Mouse (Mus musculus) forebrain, embryonic 15.5 days (tissue): Measurements from ENCODE around the gene Snai3. TPM values are rescaled to one million over a fixed set of nuclear protein-coding genes. Genes with fewer than 3 reads are reported as not detected.

Source experiments
- ATAC-seq: fragments of 200-750 bp; cut with Nextera tagmentation; replicated peaks from 2 replicates; pipeline ENCODE4 v1.8.0; 2017; ENCODE audit warnings: mild to moderate bottlenecking, moderate TSS enrichment, moderate library complexity
- H3K27ac ChIP-seq: fragments of 300-500 bp; sonication (generic); replicated peaks from 2 replicates; pipeline ENCODE4 v1.5.1; 2015; ENCODE audit warnings: mild to moderate bottlenecking, inconsistent platforms
- H3K27me3 ChIP-seq: fragments of 300-500 bp; sonication (generic); 2 replicates; pipeline ENCODE4 v1.6.1; 2015; ENCODE audit warnings: inconsistent platforms
- H3K36me3 ChIP-seq: fragments of 300-500 bp; sonication (generic); 2 replicates; pipeline ENCODE4 v1.6.1; 2015; ENCODE audit warnings: mild to moderate bottlenecking, inconsistent platforms
- H3K4me1 ChIP-seq: fragments of 300-500 bp; sonication (generic); 2 replicates; pipeline ENCODE4 v1.6.1; 2015; ENCODE audit warnings: inconsistent platforms
- H3K4me2 ChIP-seq: fragments of 300-500 bp; sonication (generic); replicated peaks from 2 replicates; pipeline ENCODE4 v1.6.1; 2015; ENCODE audit warnings: mild to moderate bottlenecking, inconsistent platforms
- H3K4me3 ChIP-seq: fragments of 300-500 bp; sonication (generic); 2 replicates; pipeline ENCODE4 v1.5.1; 2015; ENCODE audit warnings: mild to moderate bottlenecking, inconsistent platforms
- H3K9ac ChIP-seq: fragments of 300-500 bp; sonication (generic); replicated peaks from 2 replicates; pipeline ENCODE4 v1.6.1; 2015; ENCODE audit warnings: mild to moderate bottlenecking, inconsistent platforms
- H3K9me3 ChIP-seq: fragments of 300-500 bp; sonication (generic); 2 replicates; pipeline ENCODE4 v1.6.1; 2016; ENCODE audit warnings: inconsistent platforms
- WGBS: fragments of 180-500 bp; shearing (Covaris S2); methylation state at CpG from one replicate; pipeline ENCODE4 v1.1.7; 2015; ENCODE audit warnings: mixed read lengths; 5-methylcytosine and 5-hydroxymethylcytosine counted together
- polyA plus RNA-seq: library from polyadenylated mRNA; unstranded; fragments of >200 nt; fragmentation: Nextera tagmentation; extraction: Ambion mirVana; gene quantifications from 2 replicates; pipeline ENCODE4 v1.2.1, GENCODE M21; 2015

The Snai3 gene
- not detected in 2 replicates for polyA plus RNA-seq

- Histone ChIP-seq H3K4me1 (peaks cover 10% of the 10 kb centered on the region), H3K9me3 (no peaks in the 10 kb centered on the region), H3K27me3 (peaks cover 43% of the 10 kb centered on the region), H3K36me3 (no peaks in the 10 kb centered on the region), H3K4me3 (peak within 1 kb of the TSS; percentile 36), H3K9ac (no peak within 1 kb of the TSS; the same call in 1 of the 2 replicates), H3K4me2 (peak within 1 kb of the TSS; percentile 60), H3K27ac (no peak within 1 kb of the TSS)
- ATAC-seq, result no peak
- WGBS, result 2% methylated on average over 56 of the region's 56 CpGs
Measured at GRCm38 (mm10) chr8:122460524-122461472, at the start of gene Snai3. Snai3 (minus strand) TSS chr8:122460733.

DNA sequence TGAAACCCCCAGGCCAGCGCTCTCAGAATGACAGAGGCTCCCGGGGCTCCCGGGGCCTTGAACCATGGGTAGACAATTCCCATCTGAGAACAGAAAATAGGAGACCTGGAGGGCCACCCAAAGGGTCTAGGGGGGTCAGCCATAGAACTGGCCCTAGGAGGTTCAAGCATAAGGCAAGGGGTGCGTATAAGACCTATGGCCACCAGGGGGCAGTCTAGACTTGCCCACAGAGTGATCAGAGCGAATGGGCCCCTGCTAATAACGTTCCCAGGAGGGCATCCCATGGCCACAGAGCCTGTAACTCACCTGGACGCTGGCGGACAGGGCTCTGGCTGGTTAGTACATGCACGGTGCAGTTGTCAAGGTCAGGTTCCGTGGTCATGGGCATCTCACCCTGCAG, 40.3 kb upstream of the Snai3 start:
- H3K4me3 ChIP-seq, result no peak overlapping the region
- peak; percentile 43; the same call in 1 of the 2 replicates for ATAC-seq
- no peak overlapping the region for H3K9ac ChIP-seq
- H3K9me3 ChIP-seq, result no peaks in the 10 kb centered on the region
- H3K4me2 ChIP-seq, result no peak overlapping the region
- 31% methylated on average over 10 of the region's 10 CpGs for WGBS
- no peaks in the 10 kb centered on the region for H3K4me1 ChIP-seq
- no peak overlapping the region for H3K27ac ChIP-seq
- no peaks in the 10 kb centered on the region for H3K36me3 ChIP-seq
- H3K27me3 ChIP-seq, result no peaks in the 10 kb centered on the region

GRCm38 (mm10) chr8:122497912-122498311, 37.4 kb upstream of the Snai3 start:
- H3K4me1 ChIP-seq, result no peaks in the 10 kb centered on the region
- H3K27ac ChIP-seq, result no peak overlapping the region
- no peak for ATAC-seq
- H3K4me3 ChIP-seq, result no peak overlapping the region
- H3K27me3 ChIP-seq, result no peaks in the 10 kb centered on the region
- H3K9me3 ChIP-seq, result no peaks in the 10 kb centered on the region
- WGBS, result 64% methylated on average over 17 of the region's 17 CpGs
- no peaks in the 10 kb centered on the region for H3K36me3 ChIP-seq
- no peak overlapping the region for H3K9ac ChIP-seq
- no peak overlapping the region for H3K4me2 ChIP-seq

DNA sequence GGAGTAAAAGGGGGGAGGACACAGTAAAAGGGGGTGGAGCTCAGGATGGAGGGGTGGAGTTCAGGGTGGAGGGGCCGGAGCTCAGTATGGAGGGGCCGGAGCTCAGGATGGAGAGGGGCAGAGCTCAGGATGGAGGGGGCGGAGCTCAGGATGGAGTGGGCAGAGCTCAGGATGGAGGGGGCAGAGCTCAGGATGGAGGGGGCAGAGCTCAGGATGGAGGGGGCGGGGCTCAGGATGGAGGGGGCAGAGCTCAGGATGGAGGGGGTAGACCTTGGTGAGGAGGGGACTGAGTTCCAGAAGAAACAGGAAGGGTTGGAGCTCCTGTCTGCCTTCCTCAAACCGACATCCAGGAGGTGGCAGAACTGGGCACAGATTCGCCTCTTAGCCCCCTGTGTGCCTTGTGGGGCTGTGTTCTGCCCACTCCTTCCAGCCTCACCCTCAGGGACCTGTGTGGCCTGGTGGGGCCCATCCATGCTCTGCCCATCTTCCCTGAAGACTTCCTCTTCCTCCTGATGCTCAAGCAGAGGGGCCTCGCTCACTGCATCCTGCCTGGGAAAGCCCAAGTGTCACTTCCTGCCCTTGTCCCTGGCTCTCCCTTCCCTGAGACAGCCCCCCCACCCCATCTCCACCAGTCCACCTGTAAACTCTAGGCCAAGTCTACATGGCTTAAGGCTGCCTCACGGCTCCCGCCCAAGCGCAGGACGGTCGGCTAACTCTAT, 36.6 kb upstream of the Snai3 start:
- no peak overlapping the region for H3K9ac ChIP-seq
- no peak overlapping the region for H3K4me2 ChIP-seq
- H3K4me3 ChIP-seq, result no peak overlapping the region
- 81% methylated on average over 11 of the region's 12 CpGs for WGBS
- ATAC-seq, result no peak
- H3K27ac ChIP-seq, result no peak overlapping the region
- H3K9me3 ChIP-seq, result no peaks in the 10 kb centered on the region
- H3K36me3 ChIP-seq, result no peaks in the 10 kb centered on the region
- H3K27me3 ChIP-seq, result no peaks in the 10 kb centered on the region
- no peaks in the 10 kb centered on the region for H3K4me1 ChIP-seq

DNA sequence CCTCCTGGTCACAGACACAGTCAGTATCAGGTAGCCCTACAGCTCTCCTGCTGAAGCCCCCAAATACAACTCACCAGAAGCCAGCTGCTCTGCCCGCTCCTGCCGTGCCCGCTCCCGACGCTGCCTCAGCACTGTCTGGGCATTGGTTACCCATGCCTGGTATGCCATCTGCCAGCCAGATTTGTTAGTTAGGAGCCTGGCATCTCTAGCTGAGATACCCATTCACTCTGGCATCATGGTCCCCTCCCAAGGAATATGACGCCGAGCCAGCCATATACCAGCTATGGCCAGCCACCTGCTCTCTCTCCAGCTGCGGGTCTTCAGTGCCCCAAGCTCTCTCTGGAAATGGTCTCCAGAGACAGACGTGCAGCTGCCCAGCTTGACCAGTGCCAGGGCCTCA, 27.9 kb upstream of the Snai3 start:
- Histone ChIP-seq H3K36me3 (peaks cover 13% of the 10 kb centered on the region), H3K4me1 (peaks cover 4% of the 10 kb centered on the region; the same call in 1 of the 2 replicates), H3K9ac (no peak overlapping the region), H3K9me3 (no peaks in the 10 kb centered on the region), H3K27me3 (no peaks in the 10 kb centered on the region), H3K4me2 (no peak overlapping the region), H3K4me3 (no peak overlapping the region), H3K27ac (no peak overlapping the region)
- ATAC-seq, result 0 out of 2 replicates have a peak, but pooled peaks have one; percentile 35
- 82% methylated on average over 9 of the region's 9 CpGs for WGBS

DNA sequence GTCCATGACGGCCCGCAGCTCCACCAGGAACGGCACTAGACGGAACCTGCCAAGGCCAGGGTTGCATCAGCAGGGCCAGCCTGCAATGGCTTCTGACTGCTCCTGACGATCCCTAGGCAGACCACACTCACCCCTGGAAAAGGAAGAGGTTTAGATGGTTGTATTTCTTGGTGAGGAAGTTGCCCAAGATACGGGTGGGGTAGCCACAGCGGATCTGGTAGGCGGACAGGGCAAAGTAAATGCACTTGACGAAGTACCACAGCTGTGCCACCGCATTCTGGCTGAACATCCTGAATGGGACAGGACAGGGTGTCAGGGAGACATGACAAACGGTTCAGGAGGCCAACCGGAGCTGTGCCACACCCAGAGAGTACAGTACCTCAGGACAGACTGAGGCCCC, 24.3 kb upstream of the Snai3 start:
- Histone ChIP-seq H3K36me3 (peaks cover 42% of the 10 kb centered on the region), H3K4me2 (no peak overlapping the region), H3K4me1 (peaks cover 4% of the 10 kb centered on the region; the same call in 1 of the 2 replicates), H3K27ac (no peak overlapping the region), H3K27me3 (no peaks in the 10 kb centered on the region), H3K9me3 (no peaks in the 10 kb centered on the region), H3K4me3 (no peak overlapping the region), H3K9ac (no peak overlapping the region)
- no peak for ATAC-seq
- 93% methylated on average over 12 of the region's 12 CpGs for WGBS

DNA sequence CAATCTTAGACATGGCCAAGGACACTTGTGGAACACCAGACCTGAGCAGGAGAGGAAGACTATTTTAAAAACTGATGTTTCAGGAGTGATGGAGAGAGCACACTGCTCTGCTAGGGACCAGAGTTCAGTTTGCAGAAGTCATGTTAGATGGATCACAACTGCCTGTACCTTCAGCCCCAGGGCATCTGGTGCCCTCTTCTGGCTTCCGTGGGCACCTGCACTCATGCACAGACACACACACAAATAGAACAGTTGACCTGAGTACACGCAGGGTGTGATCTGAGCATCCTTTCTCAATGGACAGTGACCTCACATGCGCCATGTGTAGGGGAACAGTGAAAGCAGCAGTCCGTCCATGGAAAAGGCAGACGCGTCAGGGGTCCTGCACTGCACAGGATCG, 23.3 kb upstream of the Snai3 start:
- no peak for ATAC-seq
- WGBS, result 95% methylated on average over 7 of the region's 7 CpGs
- Histone ChIP-seq H3K4me1 (peaks cover 4% of the 10 kb centered on the region; the same call in 1 of the 2 replicates), H3K9me3 (no peaks in the 10 kb centered on the region), H3K27ac (no peak overlapping the region), H3K27me3 (no peaks in the 10 kb centered on the region), H3K36me3 (peaks cover 52% of the 10 kb centered on the region), H3K4me2 (no peak overlapping the region), H3K4me3 (no peak overlapping the region), H3K9ac (no peak overlapping the region)

- H3K4me3 ChIP-seq, result no peak overlapping the region
- ATAC-seq, result no peak
- no peaks in the 10 kb centered on the region for H3K9me3 ChIP-seq
- H3K27me3 ChIP-seq, result no peaks in the 10 kb centered on the region
- H3K36me3 ChIP-seq, result peaks cover 57% of the 10 kb centered on the region
- H3K27ac ChIP-seq, result no peak overlapping the region
- no peak overlapping the region for H3K9ac ChIP-seq
- H3K4me2 ChIP-seq, result no peak overlapping the region
- WGBS, result 96% methylated on average over 8 of the region's 8 CpGs
- H3K4me1 ChIP-seq, result no peaks in the 10 kb centered on the region; the same call in 1 of the 2 replicates
Measured at GRCm38 (mm10) chr8:122482448-122482847, 21.9 kb upstream of the Snai3 start.

- Histone ChIP-seq H3K27me3 (no peaks in the 10 kb centered on the region), H3K4me2 (peak within 1 kb of the TSS; percentile 86), H3K9ac (peak within 1 kb of the TSS; percentile 90), H3K36me3 (peaks cover 25% of the 10 kb centered on the region), H3K27ac (peak within 1 kb of the TSS; percentile 80), H3K9me3 (no peaks in the 10 kb centered on the region), H3K4me3 (peak within 1 kb of the TSS; percentile 94), H3K4me1 (peaks cover 23% of the 10 kb centered on the region)
- under 1% methylated on average over 93 of the region's 103 CpGs for WGBS
- peak; percentile 94 for ATAC-seq
Measured at GRCm38 (mm10) chr8:122475580-122476320, 15.2 kb upstream of the Snai3 start, which contains the start of the genes Rnf166 and Ctu2. Rnf166 (minus strand) TSS chr8:122476064. Ctu2 (plus strand) TSS chr8:122476143.

- Histone ChIP-seq H3K4me1 (peaks cover 23% of the 10 kb centered on the region), H3K27ac (peak overlapping the region; percentile 80; the same call in 1 of the 2 replicates), H3K36me3 (peaks cover 25% of the 10 kb centered on the region), H3K27me3 (no peaks in the 10 kb centered on the region), H3K9ac (peak overlapping the region; percentile 90), H3K4me2 (peak overlapping the region; percentile 86), H3K9me3 (no peaks in the 10 kb centered on the region), H3K4me3 (peak overlapping the region; percentile 94)
- peak; percentile 5; the same call in 1 of the 2 replicates for ATAC-seq
- 18% methylated on average over 16 of the region's 16 CpGs for WGBS
Measured at GRCm38 (mm10) chr8:122474951-122475560, 14.5 kb upstream of the Snai3 start.

GRCm38 (mm10) chr8:122473911-122474421, 13.4 kb upstream of the Snai3 start:
- no peak for ATAC-seq
- H3K27ac ChIP-seq, result no peak overlapping the region
- no peak overlapping the region for H3K9ac ChIP-seq
- peaks cover 14% of the 10 kb centered on the region for H3K36me3 ChIP-seq
- H3K4me2 ChIP-seq, result no peak overlapping the region
- no peaks in the 10 kb centered on the region for H3K27me3 ChIP-seq
- no peaks in the 10 kb centered on the region for H3K9me3 ChIP-seq
- peaks cover 23% of the 10 kb centered on the region for H3K4me1 ChIP-seq
- 92% methylated on average over 8 of the region's 8 CpGs for WGBS
- no peak overlapping the region for H3K4me3 ChIP-seq
